Mouse (Mus musculus): Measurements from ENCODE around the gene AW549877. TPM values are rescaled to one million over a fixed set of nuclear protein-coding genes. Genes with fewer than 3 reads are reported as not detected.

Gene AW549877
- 20.7 and 22.6 TPM in 2 replicates for polyA plus RNA-seq (2015; fragmentation: Nextera tagmentation; extraction: Ambion mirVana)

- under 1% methylated on average over 58 of the region's 61 CpGs for WGBS
- H3K4me1 ChIP-seq (replicated peaks): peaks cover 12% of the 10 kb centered on the region
- ATAC-seq (replicated peaks; ENCODE audit: insufficient number of reproducible peaks, insufficient read depth, low FRiP score, low read depth): peak; percentile 100
Measured at GRCm38 (mm10) chr15:3995448-3996266, at the start of gene AW549877. Gene AW549877 (minus strand): TSS chr15:3995744.

GRCm38 (mm10) chr15:4043032-4043471 is 47.5 kb upstream of the AW549877 start:
- Histone ChIP-seq H3K27me3 (no peaks in the 10 kb centered on the region), H3K4me1 (replicated peaks) (0 out of 2 replicates have a peak, but pooled peaks cover 2% of the 10 kb centered on the region), H3K4me3 (no peak overlapping the region), H3K4me2 (0 out of 2 replicates have a peak overlapping the region, but pooled peaks have one; percentile 24), H3K9ac (no peak overlapping the region), H3K36me3 (peaks cover 27% of the 10 kb centered on the region), H3K27ac (no peak overlapping the region), H3K9me3 (replicated peaks) (no peaks in the 10 kb centered on the region)
- 0 out of 2 replicates have a peak, but pooled peaks have one; percentile 35 for ATAC-seq (replicated peaks; ENCODE audit: insufficient number of reproducible peaks, insufficient read depth, low FRiP score, low read depth)
- WGBS: 27% methylated on average over 4 of the region's 4 CpGs

More at GRCm38 (mm10) chr15:3995448-3996266, at the start of gene AW549877:
- H3K9me3 ChIP-seq (replicated peaks): no peaks in the 10 kb centered on the region
- peak within 1 kb of the TSS; percentile 76 for H3K4me2 ChIP-seq
- H3K27me3 ChIP-seq: no peaks in the 10 kb centered on the region
- peak within 1 kb of the TSS; percentile 73 for H3K9ac ChIP-seq
- peaks cover 15% of the 10 kb centered on the region for H3K36me3 ChIP-seq
- peak within 1 kb of the TSS; percentile 71 for H3K4me3 ChIP-seq
- peak within 1 kb of the TSS; percentile 96 for H3K27ac ChIP-seq

- H3K27ac ChIP-seq: no peak overlapping the region
- no peak overlapping the region for H3K9ac ChIP-seq
- no peaks in the 10 kb centered on the region for H3K9me3 ChIP-seq (replicated peaks)
- peaks cover 29% of the 10 kb centered on the region for H3K36me3 ChIP-seq
- H3K4me1 ChIP-seq (replicated peaks): 0 out of 2 replicates have a peak, but pooled peaks cover 2% of the 10 kb centered on the region
- no peak for ATAC-seq (replicated peaks; ENCODE audit: insufficient number of reproducible peaks, insufficient read depth, low FRiP score, low read depth)
- no peaks in the 10 kb centered on the region for H3K27me3 ChIP-seq
- WGBS: 40% methylated on average over 3 of the region's 3 CpGs
- H3K4me2 ChIP-seq: no peak overlapping the region
- H3K4me3 ChIP-seq: no peak overlapping the region
Measured at GRCm38 (mm10) chr15:4042423-4042822, 46.9 kb upstream of the AW549877 start.

GRCm38 (mm10) chr15:4033168-4034004 is 37.8 kb upstream of the AW549877 start:
- no peak for ATAC-seq (replicated peaks; ENCODE audit: insufficient number of reproducible peaks, insufficient read depth, low FRiP score, low read depth)
- no peaks in the 10 kb centered on the region for H3K9me3 ChIP-seq (replicated peaks)
- H3K9ac ChIP-seq: no peak overlapping the region
- H3K36me3 ChIP-seq: peaks cover 26% of the 10 kb centered on the region
- no peaks in the 10 kb centered on the region for H3K27me3 ChIP-seq
- H3K27ac ChIP-seq: peak overlapping the region; percentile 40
- H3K4me1 ChIP-seq (replicated peaks): peaks cover 18% of the 10 kb centered on the region
- H3K4me2 ChIP-seq: no peak overlapping the region
- no peak overlapping the region for H3K4me3 ChIP-seq
- 56% methylated on average over 3 of the region's 3 CpGs for WGBS

GRCm38 (mm10) chr15:4028960-4029359 is 33.4 kb upstream of the AW549877 start:
- Histone ChIP-seq H3K4me1 (replicated peaks) (peaks cover 35% of the 10 kb centered on the region), H3K4me3 (no peak overlapping the region), H3K36me3 (no peaks in the 10 kb centered on the region), H3K9ac (no peak overlapping the region), H3K4me2 (no peak overlapping the region), H3K9me3 (replicated peaks) (no peaks in the 10 kb centered on the region), H3K27me3 (no peaks in the 10 kb centered on the region), H3K27ac (peak overlapping the region; percentile 99; the same call in 1 of the 2 replicates)
- no peak for ATAC-seq (replicated peaks; ENCODE audit: insufficient number of reproducible peaks, insufficient read depth, low FRiP score, low read depth)

GRCm38 (mm10) chr15:4028411-4028700 is 32.8 kb upstream of the AW549877 start:
- Histone ChIP-seq H3K9me3 (replicated peaks) (no peaks in the 10 kb centered on the region), H3K9ac (peak overlapping the region; percentile 90; the same call in 1 of the 2 replicates), H3K4me1 (replicated peaks) (peaks cover 30% of the 10 kb centered on the region), H3K36me3 (no peaks in the 10 kb centered on the region), H3K4me2 (peak overlapping the region; percentile 80), H3K27ac (peak overlapping the region; percentile 99), H3K27me3 (no peaks in the 10 kb centered on the region), H3K4me3 (no peak overlapping the region)
- ATAC-seq (replicated peaks; ENCODE audit: insufficient number of reproducible peaks, insufficient read depth, low FRiP score, low read depth): no peak
- 77% methylated on average over 6 of the region's 6 CpGs for WGBS

GRCm38 (mm10) chr15:4027671-4028410 is 32.3 kb upstream of the AW549877 start:
- ATAC-seq (replicated peaks; ENCODE audit: insufficient number of reproducible peaks, insufficient read depth, low FRiP score, low read depth): no peak
- no peaks in the 10 kb centered on the region for H3K9me3 ChIP-seq (replicated peaks)
- H3K9ac ChIP-seq: peak overlapping the region; percentile 90
- WGBS: 6% methylated on average over 6 of the region's 6 CpGs
- peaks cover 26% of the 10 kb centered on the region for H3K4me1 ChIP-seq (replicated peaks)
- peak overlapping the region; percentile 99 for H3K27ac ChIP-seq
- no peaks in the 10 kb centered on the region for H3K27me3 ChIP-seq
- H3K4me2 ChIP-seq: peak overlapping the region; percentile 80
- no peaks in the 10 kb centered on the region for H3K36me3 ChIP-seq
- H3K4me3 ChIP-seq: peak overlapping the region; percentile 81

- peak overlapping the region; percentile 99 for H3K27ac ChIP-seq
- H3K4me2 ChIP-seq: peak overlapping the region; percentile 80
- H3K9me3 ChIP-seq (replicated peaks): no peaks in the 10 kb centered on the region
- H3K9ac ChIP-seq: peak overlapping the region; percentile 90
- H3K36me3 ChIP-seq: no peaks in the 10 kb centered on the region
- H3K4me1 ChIP-seq (replicated peaks): peaks cover 21% of the 10 kb centered on the region
- peak; percentile 83 for ATAC-seq (replicated peaks; ENCODE audit: insufficient number of reproducible peaks, insufficient read depth, low FRiP score, low read depth)
- H3K27me3 ChIP-seq: no peaks in the 10 kb centered on the region
- WGBS: under 1% methylated on average over 64 of the region's 65 CpGs
- peak overlapping the region; percentile 81 for H3K4me3 ChIP-seq
Measured at GRCm38 (mm10) chr15:4026831-4027584, 31.5 kb upstream of the AW549877 start.

- WGBS: under 1% methylated on average over 45 of the region's 45 CpGs
- Histone ChIP-seq H3K4me3 (peak within 1 kb of the TSS; percentile 81), H3K9ac (peak within 1 kb of the TSS; percentile 90), H3K27ac (peak within 1 kb of the TSS; percentile 99), H3K36me3 (no peaks in the 10 kb centered on the region), H3K4me2 (peak within 1 kb of the TSS; percentile 80), H3K9me3 (replicated peaks) (no peaks in the 10 kb centered on the region), H3K4me1 (replicated peaks) (peaks cover 21% of the 10 kb centered on the region), H3K27me3 (no peaks in the 10 kb centered on the region)
- ATAC-seq (replicated peaks; ENCODE audit: insufficient number of reproducible peaks, insufficient read depth, low FRiP score, low read depth): peak; percentile 91
Measured at GRCm38 (mm10) chr15:4026231-4026773, 30.8 kb upstream of the AW549877 start, which contains the start of gene Oxct1. Gene Oxct1 (plus strand): TSS chr15:4026383.

- H3K4me1 ChIP-seq (replicated peaks): peaks cover 21% of the 10 kb centered on the region
- no peaks in the 10 kb centered on the region for H3K36me3 ChIP-seq
- no peaks in the 10 kb centered on the region for H3K27me3 ChIP-seq
- ATAC-seq (replicated peaks; ENCODE audit: insufficient number of reproducible peaks, insufficient read depth, low FRiP score, low read depth): no peak
- 43% methylated on average over 11 of the region's 11 CpGs for WGBS
- H3K9me3 ChIP-seq (replicated peaks): no peaks in the 10 kb centered on the region
- H3K4me3 ChIP-seq: peak overlapping the region; percentile 81
- H3K4me2 ChIP-seq: peak overlapping the region; percentile 80
- H3K27ac ChIP-seq: peak overlapping the region; percentile 99
- H3K9ac ChIP-seq: peak overlapping the region; percentile 90; the same call in 1 of the 2 replicates
Measured at GRCm38 (mm10) chr15:4025508-4025904, 30.0 kb upstream of the AW549877 start.

Measured in heart, embryonic 15.5 days (tissue).